Mouse (Mus musculus) spleen, adult 2 months (tissue): ENCODE data around the gene Cltrn. TPM values are rescaled to one million over a fixed set of nuclear protein-coding genes. Genes with fewer than 3 reads are reported as not detected.

ENCODE experiments used
- DNase-seq, 2 experiments: peaks; one replicate each; pipeline versions ENCODE4 v3.0.0 to v3.0.0-alpha.2; 2012 to 2021; ENCODE audit warnings: low spot score in 2 of 2, low read depth in 1 of 2
- H3K27ac ChIP-seq: fragments of 200-500 bp; 2 replicates; pipeline ENCODE4 v1.5.1; 2012; ENCODE audit warnings: low read length, inconsistent platforms; ENCODE audit not compliant: insufficient read depth
- H3K27me3 ChIP-seq: fragments of 200-500 bp; 2 replicates; pipeline ENCODE4 v1.6.1; 2012; ENCODE audit warnings: mild to moderate bottlenecking, moderate library complexity, low read length, inconsistent platforms; ENCODE audit not compliant: control insufficient read depth, insufficient read depth
- H3K36me3 ChIP-seq: fragments of 200-500 bp; 2 replicates; pipeline ENCODE4 v1.6.1; 2012; ENCODE audit warnings: mild to moderate bottlenecking, low read length, inconsistent platforms; ENCODE audit not compliant: control insufficient read depth, insufficient read depth
- H3K4me1 ChIP-seq: fragments of 200-500 bp; 2 replicates; pipeline ENCODE4 v1.6.1; 2011; ENCODE audit warnings: inconsistent platforms; ENCODE audit not compliant: control insufficient read depth, insufficient read depth, insufficient read length
- H3K4me3 ChIP-seq: fragments of 200-500 bp; 2 replicates; pipeline ENCODE4 v1.5.1; 2011; ENCODE audit warnings: mild to moderate bottlenecking, inconsistent platforms; ENCODE audit not compliant: insufficient read depth, insufficient read length; ENCODE audit errors: extremely low read depth
- CTCF ChIP-seq: fragments of 200-500 bp; IDR thresholded peaks from 2 replicates; pipeline ENCODE4 v1.5.1; 2011; ENCODE audit warnings: mild to moderate bottlenecking, inconsistent platforms; ENCODE audit not compliant: insufficient read depth, insufficient read length, insufficient replicate concordance; ENCODE audit errors: extremely low read depth
- POLR2A ChIP-seq: fragments of 200-500 bp; IDR thresholded peaks from 2 replicates; pipeline ENCODE4 v1.6.1; 2011; ENCODE audit warnings: low read depth, low read length, inconsistent platforms
- WGBS: fragments of 180-500 bp; shearing (Covaris S2); methylation state at CpG from one replicate; pipeline ENCODE4 v1.1.7; 2018; 5-methylcytosine and 5-hydroxymethylcytosine counted together
- polyA plus RNA-seq: library from polyadenylated mRNA; depleted of rRNA; stranded (reverse); fragments of >200 nt; gene quantifications from 2 replicates; pipeline ENCODE4 v1.2.3, GENCODE M21; 2012; rRNA removed

Gene Cltrn
- polyA plus RNA-seq, 1 experiment = not detected

- H3K4me1 ChIP-seq = no peaks in the 10 kb centered on the region
- no peaks in the 10 kb centered on the region for H3K27me3 ChIP-seq
- H3K4me3 ChIP-seq = no peak overlapping the region
- no peak for DNase-seq
- no peak overlapping the region for H3K27ac ChIP-seq
- TF ChIP-seq CTCF (no peak), POLR2A (no peak)
- 73% methylated on average over 1 of the region's 1 CpGs for WGBS
- no peaks in the 10 kb centered on the region for H3K36me3 ChIP-seq
Observed at GRCm38 (mm10) chrX:164164681-164165080, 76.1 kb downstream of the Cltrn start.

Other genes starting within 250 kb of the Cltrn start
- 1.7 and 3.1 TPM in 2 replicates for gene Ap1s2, start 179.8 kb upstream of the Cltrn start, polyA plus RNA-seq
- gene Zrsr2, start 130.2 kb upstream of the Cltrn start, polyA plus RNA-seq = 9.0 and 11.8 TPM in 2 replicates
- 0.43 TPM in 2 replicates for gene Car5b, start 60.8 kb upstream of the Cltrn start, polyA plus RNA-seq
- 5.6 and 5.8 TPM in 2 replicates for gene Siah1b, start 12.3 kb upstream of the Cltrn start, polyA plus RNA-seq
- gene Ace2, start 50.5 kb downstream of the Cltrn start, polyA plus RNA-seq = not detected in 2 replicates
- 0.09 TPM in 2 replicates for gene Bmx, start 169.4 kb downstream of the Cltrn start, polyA plus RNA-seq
- gene Pir, start 180.5 kb downstream of the Cltrn start, polyA plus RNA-seq = 0.97 and 0.99 TPM in 2 replicates